Mouse (Mus musculus) neural tube, embryonic 12.5 days (tissue): ENCODE data around the gene Unc13c. TPM values are rescaled to one million over a fixed set of nuclear protein-coding genes. Genes with fewer than 3 reads are reported as not detected.

ENCODE experiments used
- ATAC-seq: fragments of 200-750 bp; cut with Nextera tagmentation; 2 replicates; pipeline ENCODE4 v1.8.0; 2017; ENCODE audit warnings: low read depth, mild to moderate bottlenecking, moderate TSS enrichment, moderate library complexity; ENCODE audit not compliant: low FRiP score
- H3K27ac ChIP-seq: fragments of 300-500 bp; sonication (generic); 2 replicates; pipeline ENCODE4 v1.5.1; 2016
- H3K27me3 ChIP-seq: fragments of 300-500 bp; sonication (generic); replicated peaks from 2 replicates; pipeline ENCODE4 v1.6.1; 2016; ENCODE audit warnings: mild to moderate bottlenecking
- H3K36me3 ChIP-seq: fragments of 300-500 bp; sonication (generic); 2 replicates; pipeline ENCODE4 v1.6.1; 2016; ENCODE audit warnings: mild to moderate bottlenecking
- H3K4me1 ChIP-seq: fragments of 300-500 bp; sonication (generic); 2 replicates; pipeline ENCODE4 v1.6.1; 2016
- H3K4me2 ChIP-seq: fragments of 300-500 bp; sonication (generic); replicated peaks from 2 replicates; pipeline ENCODE4 v1.6.1; 2016; ENCODE audit warnings: mild to moderate bottlenecking
- H3K4me3 ChIP-seq: fragments of 300-500 bp; sonication (generic); 2 replicates; pipeline ENCODE4 v1.5.1; 2016
- H3K9ac ChIP-seq: fragments of 300-500 bp; sonication (generic); 2 replicates; pipeline ENCODE4 v1.6.1; 2016; ENCODE audit warnings: mild to moderate bottlenecking
- H3K9me3 ChIP-seq: fragments of 300-500 bp; sonication (generic); 2 replicates; pipeline ENCODE4 v1.6.1; 2016; ENCODE audit warnings: mild to moderate bottlenecking
- WGBS: fragments of 180-500 bp; shearing (Covaris S2); methylation state at CpG from one replicate; pipeline ENCODE4 v1.1.7; 2016; 5-methylcytosine and 5-hydroxymethylcytosine counted together
- polyA plus RNA-seq: library from polyadenylated mRNA; unstranded; fragments of >200 nt; fragmentation: Nextera tagmentation; extraction: Ambion mirVana; gene quantifications from 2 replicates; pipeline ENCODE4 v1.2.1, GENCODE M21; 2016

Unc13c gene
- 0.67 and 0.79 TPM in 2 replicates for polyA plus RNA-seq

GRCm38 (mm10) chr9:73968641-73969121 lies at the start of gene Unc13c:
Unc13c (minus strand) TSS chr9:73968966.
- H3K4me3 ChIP-seq, result peak within 1 kb of the TSS; percentile 28
- H3K9ac ChIP-seq, result peak within 1 kb of the TSS; percentile 36; the same call in 1 of the 2 replicates
- peak; percentile 53; the same call in 1 of the 2 replicates for ATAC-seq
- peaks cover 18% of the 10 kb centered on the region for H3K4me1 ChIP-seq
- no peak within 1 kb of the TSS for H3K27ac ChIP-seq
- peak within 1 kb of the TSS; percentile 61 for H3K4me2 ChIP-seq
- 2% methylated on average over 17 of the region's 17 CpGs for WGBS
- H3K36me3 ChIP-seq, result no peaks in the 10 kb centered on the region
- no peaks in the 10 kb centered on the region for H3K27me3 ChIP-seq
- no peaks in the 10 kb centered on the region for H3K9me3 ChIP-seq

- Histone ChIP-seq H3K36me3 (no peaks in the 10 kb centered on the region), H3K9me3 (no peaks in the 10 kb centered on the region), H3K4me1 (no peaks in the 10 kb centered on the region), H3K4me3 (no peak overlapping the region), H3K4me2 (no peak overlapping the region), H3K27me3 (no peaks in the 10 kb centered on the region), H3K27ac (no peak overlapping the region), H3K9ac (no peak overlapping the region)
- WGBS, result 82% methylated on average over 7 of the region's 7 CpGs
- no peak for ATAC-seq
These were observed 39.4 kb upstream of the Unc13c start for GRCm38 (mm10) chr9:74007976-74008686.

GRCm38 (mm10) chr9:74002388-74002990 lies 33.7 kb upstream of the Unc13c start:
- Histone ChIP-seq H3K4me1 (no peaks in the 10 kb centered on the region), H3K4me3 (no peak overlapping the region), H3K9ac (no peak overlapping the region), H3K9me3 (no peaks in the 10 kb centered on the region), H3K36me3 (no peaks in the 10 kb centered on the region), H3K27ac (no peak overlapping the region), H3K4me2 (no peak overlapping the region), H3K27me3 (no peaks in the 10 kb centered on the region)
- 35% methylated on average over 6 of the region's 6 CpGs for WGBS
- no peak for ATAC-seq

GRCm38 (mm10) chr9:73988096-73988495 lies 19.3 kb upstream of the Unc13c start:
- no peak for ATAC-seq
- no peak overlapping the region for H3K4me3 ChIP-seq
- no peak overlapping the region for H3K27ac ChIP-seq
- no peak overlapping the region for H3K9ac ChIP-seq
- no peak overlapping the region for H3K4me2 ChIP-seq
- no peaks in the 10 kb centered on the region for H3K36me3 ChIP-seq
- H3K4me1 ChIP-seq, result no peaks in the 10 kb centered on the region
- H3K9me3 ChIP-seq, result no peaks in the 10 kb centered on the region
- H3K27me3 ChIP-seq, result no peaks in the 10 kb centered on the region

GRCm38 (mm10) chr9:73987236-73987635 lies 18.5 kb upstream of the Unc13c start:
- Histone ChIP-seq H3K4me3 (no peak overlapping the region), H3K36me3 (no peaks in the 10 kb centered on the region), H3K9me3 (no peaks in the 10 kb centered on the region), H3K9ac (no peak overlapping the region), H3K4me1 (no peaks in the 10 kb centered on the region), H3K27me3 (no peaks in the 10 kb centered on the region), H3K27ac (no peak overlapping the region), H3K4me2 (no peak overlapping the region)
- ATAC-seq, result no peak
- WGBS, result 89% methylated on average over 2 of the region's 2 CpGs

GRCm38 (mm10) chr9:73982597-73983344 lies 14.0 kb upstream of the Unc13c start:
- Histone ChIP-seq H3K4me3 (no peak overlapping the region), H3K9ac (no peak overlapping the region), H3K27me3 (no peaks in the 10 kb centered on the region), H3K9me3 (no peaks in the 10 kb centered on the region), H3K36me3 (no peaks in the 10 kb centered on the region), H3K27ac (no peak overlapping the region), H3K4me1 (no peaks in the 10 kb centered on the region), H3K4me2 (no peak overlapping the region)
- no peak for ATAC-seq
- 20% methylated on average over 6 of the region's 6 CpGs for WGBS

- no peak overlapping the region for H3K4me2 ChIP-seq
- no peaks in the 10 kb centered on the region for H3K36me3 ChIP-seq
- H3K4me3 ChIP-seq, result no peak overlapping the region
- H3K4me1 ChIP-seq, result peaks cover 18% of the 10 kb centered on the region
- no peak for ATAC-seq
- no peak overlapping the region for H3K9ac ChIP-seq
- H3K9me3 ChIP-seq, result no peaks in the 10 kb centered on the region
- H3K27ac ChIP-seq, result no peak overlapping the region
- 72% methylated on average over 8 of the region's 8 CpGs for WGBS
- no peaks in the 10 kb centered on the region for H3K27me3 ChIP-seq
These were observed 3.7 kb upstream of the Unc13c start for GRCm38 (mm10) chr9:73972327-73972988.

GRCm38 (mm10) chr9:73970717-73971116 lies 2.0 kb upstream of the Unc13c start:
- ATAC-seq, result peak; percentile 66
- H3K4me2 ChIP-seq, result no peak overlapping the region
- peaks cover 18% of the 10 kb centered on the region for H3K4me1 ChIP-seq
- 0 out of 2 replicates have a peak overlapping the region, but pooled peaks have one; percentile 17 for H3K9ac ChIP-seq
- no peaks in the 10 kb centered on the region for H3K9me3 ChIP-seq
- no peak overlapping the region for H3K27ac ChIP-seq
- H3K27me3 ChIP-seq, result no peaks in the 10 kb centered on the region
- H3K36me3 ChIP-seq, result no peaks in the 10 kb centered on the region
- H3K4me3 ChIP-seq, result no peak overlapping the region
- 12% methylated on average over 9 of the region's 9 CpGs for WGBS

GRCm38 (mm10) chr9:73965322-73965915 lies 3.3 kb downstream of the Unc13c start:
- H3K27me3 ChIP-seq, result no peaks in the 10 kb centered on the region
- ATAC-seq, result no peak
- H3K9me3 ChIP-seq, result no peaks in the 10 kb centered on the region
- H3K36me3 ChIP-seq, result no peaks in the 10 kb centered on the region
- H3K4me2 ChIP-seq, result no peak overlapping the region
- peaks cover 8% of the 10 kb centered on the region; the same call in 1 of the 2 replicates for H3K4me1 ChIP-seq
- no peak overlapping the region for H3K4me3 ChIP-seq
- 75% methylated on average over 9 of the region's 9 CpGs for WGBS
- no peak overlapping the region for H3K27ac ChIP-seq
- H3K9ac ChIP-seq, result no peak overlapping the region

- Histone ChIP-seq H3K9me3 (no peaks in the 10 kb centered on the region), H3K4me2 (no peak overlapping the region), H3K27ac (no peak overlapping the region), H3K9ac (no peak overlapping the region), H3K36me3 (no peaks in the 10 kb centered on the region), H3K4me3 (no peak overlapping the region), H3K27me3 (no peaks in the 10 kb centered on the region), H3K4me1 (no peaks in the 10 kb centered on the region)
- 71% methylated on average over 6 of the region's 6 CpGs for WGBS
- ATAC-seq, result no peak
These were observed 6.3 kb downstream of the Unc13c start for GRCm38 (mm10) chr9:73962471-73962870.

GRCm38 (mm10) chr9:73952331-73952730 lies 16.4 kb downstream of the Unc13c start:
- no peaks in the 10 kb centered on the region for H3K36me3 ChIP-seq
- H3K4me3 ChIP-seq, result no peak overlapping the region
- H3K4me1 ChIP-seq, result no peaks in the 10 kb centered on the region

More at GRCm38 (mm10) chr9:73952331-73952730, 16.4 kb downstream of the Unc13c start:
- no peak overlapping the region for H3K9ac ChIP-seq
- no peak overlapping the region for H3K27ac ChIP-seq
- no peak overlapping the region for H3K4me2 ChIP-seq
- no peaks in the 10 kb centered on the region for H3K9me3 ChIP-seq
- no peaks in the 10 kb centered on the region for H3K27me3 ChIP-seq
- ATAC-seq, result no peak
